Mouse (Mus musculus) thymus, postnatal 10 days (tissue): Measurements from ENCODE around the gene Psmb7.

Experiments
- DNase-seq, 2 experiments: peaks; one replicate each; pipeline ENCODE4 v3.0.0; 2021; ENCODE audit warnings: low spot score in 2 of 2

The Psmb7 gene

GRCm38 (mm10) chr2:38544982-38545381, 98.9 kb downstream of the Psmb7 start:
- no peak for DNase-seq

GRCm38 (mm10) chr2:38544341-38544740, 99.5 kb downstream of the Psmb7 start:
- no peak for DNase-seq

- no peak for DNase-seq
Measured at GRCm38 (mm10) chr2:38543158-38543557, 100.7 kb downstream of the Psmb7 start.

- no peak for DNase-seq
Measured at GRCm38 (mm10) chr2:38542366-38542765, 101.5 kb downstream of the Psmb7 start.

GRCm38 (mm10) chr2:38541570-38541969, 102.3 kb downstream of the Psmb7 start:
- DNase-seq = no peak

- DNase-seq = no peak
Measured at GRCm38 (mm10) chr2:38541101-38541500, 102.8 kb downstream of the Psmb7 start.

- no peak for DNase-seq
Measured at GRCm38 (mm10) chr2:38540666-38541065, 103.2 kb downstream of the Psmb7 start.

- DNase-seq = no peak
Measured at GRCm38 (mm10) chr2:38539677-38540076, 104.2 kb downstream of the Psmb7 start.
